Mouse (Mus musculus) forebrain, embryonic 13.5 days (tissue): ENCODE measurements around the gene Nhp2. TPM values are rescaled to one million over a fixed set of nuclear protein-coding genes. Genes with fewer than 3 reads are reported as not detected.
A peak's percentile ranks its signal among the peaks of the same experiment; 100 is the strongest.

Source experiments
- ATAC-seq: fragments of 200-750 bp; cut with Nextera tagmentation; 2 replicates; pipeline ENCODE4 v1.8.0; 2017
- H3K27ac ChIP-seq: fragments of 300-500 bp; sonication (generic); 2 replicates; pipeline ENCODE4 v1.5.1; 2015; ENCODE audit warnings: inconsistent platforms, mild to moderate bottlenecking, moderate library complexity
- H3K27me3 ChIP-seq: fragments of 300-500 bp; sonication (generic); 2 replicates; pipeline ENCODE4 v1.6.1; 2015; ENCODE audit warnings: mild to moderate bottlenecking, inconsistent platforms
- H3K36me3 ChIP-seq: fragments of 300-500 bp; sonication (generic); 2 replicates; pipeline ENCODE4 v1.6.1; 2015; ENCODE audit warnings: mild to moderate bottlenecking, inconsistent platforms; ENCODE audit not compliant: poor library complexity, severe bottlenecking
- H3K4me1 ChIP-seq: fragments of 300-500 bp; sonication (generic); 2 replicates; pipeline ENCODE4 v1.6.1; 2015; ENCODE audit warnings: inconsistent platforms
- H3K4me2 ChIP-seq: fragments of 300-500 bp; sonication (generic); 2 replicates; pipeline ENCODE4 v1.6.1; 2015; ENCODE audit warnings: inconsistent platforms, mild to moderate bottlenecking, moderate library complexity
- H3K4me3 ChIP-seq: fragments of 300-500 bp; sonication (generic); 2 replicates; pipeline ENCODE4 v1.5.1; 2015; ENCODE audit warnings: mild to moderate bottlenecking, inconsistent platforms
- H3K9ac ChIP-seq: fragments of 300-500 bp; sonication (generic); 2 replicates; pipeline ENCODE4 v1.6.1; 2015; ENCODE audit warnings: mild to moderate bottlenecking, inconsistent platforms
- H3K9me3 ChIP-seq: fragments of 300-500 bp; sonication (generic); replicated peaks from 2 replicates; pipeline ENCODE4 v1.6.1; 2016; ENCODE audit warnings: inconsistent platforms
- WGBS: fragments of 180-500 bp; shearing (Covaris S2); methylation state at CpG from one replicate; pipeline ENCODE4 v1.1.7; 2015; 5-methylcytosine and 5-hydroxymethylcytosine counted together
- polyA plus RNA-seq: library from polyadenylated mRNA; unstranded; fragments of >200 nt; fragmentation: Nextera tagmentation; extraction: Ambion mirVana; gene quantifications from 2 replicates; pipeline ENCODE4 v1.2.1, GENCODE M21; 2015

Gene Nhp2
- polyA plus RNA-seq, 1 experiment from 2014 or later, result 123 TPM

DNA sequence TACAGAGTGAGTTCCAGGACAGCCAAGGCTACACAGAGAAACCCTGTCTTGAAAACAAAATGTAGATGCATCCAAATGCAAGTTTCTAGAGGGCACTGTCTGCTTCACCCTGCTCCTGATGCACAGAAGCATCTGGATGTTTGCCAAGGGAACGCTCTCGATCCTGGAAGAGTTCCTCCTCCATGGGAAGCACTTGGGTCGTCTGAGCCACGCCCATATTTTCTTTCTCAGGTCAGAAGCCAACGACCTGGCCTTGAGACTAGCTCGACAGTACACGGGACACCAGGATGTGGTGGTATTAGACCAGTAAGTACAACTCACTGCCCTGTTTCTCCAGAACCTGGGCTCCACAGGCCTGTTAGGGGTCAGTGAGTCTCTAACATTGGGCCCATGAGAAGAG is 28.4 kb upstream of the Nhp2 start:
- H3K4me2 ChIP-seq, result no peak overlapping the region
- H3K27ac ChIP-seq, result no peak overlapping the region
- no peak overlapping the region for H3K4me3 ChIP-seq
- no peaks in the 10 kb centered on the region for H3K27me3 ChIP-seq
- peaks cover 100% of the 10 kb centered on the region for H3K36me3 ChIP-seq
- no peak overlapping the region for H3K9ac ChIP-seq
- 76% methylated on average over 7 of the region's 7 CpGs for WGBS
- no peaks in the 10 kb centered on the region for H3K9me3 ChIP-seq
- H3K4me1 ChIP-seq, result 0 out of 2 replicates have a peak, but pooled peaks cover 3% of the 10 kb centered on the region
- ATAC-seq, result no peak

DNA sequence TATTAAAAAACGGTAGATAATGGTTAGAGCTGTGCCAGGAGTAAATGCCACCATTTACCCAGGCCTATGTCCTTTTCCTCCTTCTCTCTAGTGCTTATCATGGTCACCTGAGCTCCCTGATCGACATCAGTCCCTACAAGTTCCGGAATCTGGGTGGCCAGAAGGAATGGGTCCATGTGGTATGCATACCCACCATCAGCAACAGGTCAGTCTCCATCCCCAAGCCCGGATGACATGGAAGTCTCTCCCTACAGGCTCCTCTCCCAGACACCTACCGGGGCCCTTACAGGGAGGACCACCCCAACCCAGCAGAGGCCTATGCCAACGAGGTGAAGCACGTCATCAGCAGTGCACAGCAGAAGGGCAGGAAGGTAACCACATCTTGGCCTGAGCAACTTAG is 27.6 kb upstream of the Nhp2 start:
- Histone ChIP-seq H3K4me2 (no peak overlapping the region), H3K27me3 (no peaks in the 10 kb centered on the region), H3K9ac (no peak overlapping the region), H3K36me3 (peaks cover 100% of the 10 kb centered on the region), H3K4me3 (no peak overlapping the region), H3K4me1 (no peaks in the 10 kb centered on the region), H3K27ac (no peak overlapping the region), H3K9me3 (no peaks in the 10 kb centered on the region)
- 93% methylated on average over 7 of the region's 7 CpGs for WGBS
- ATAC-seq, result no peak

DNA sequence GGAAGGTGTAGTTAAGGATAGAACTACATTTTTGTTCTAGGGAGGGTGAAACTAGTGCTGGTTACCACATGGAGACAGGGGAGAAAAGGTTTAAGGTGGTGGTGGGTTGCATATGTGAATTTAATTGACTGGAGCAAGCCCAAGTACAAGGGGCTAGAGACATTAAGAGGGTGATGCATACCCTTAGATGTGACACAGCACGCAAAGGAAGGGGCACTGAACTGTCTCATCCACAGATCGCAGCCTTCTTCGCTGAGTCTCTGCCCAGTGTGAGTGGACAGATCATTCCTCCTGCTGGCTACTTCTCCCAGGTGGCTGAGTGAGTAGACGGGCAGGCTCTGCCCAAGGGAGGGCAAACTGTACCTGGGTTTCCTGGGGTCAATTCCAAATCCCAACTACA is 26.2 kb upstream of the Nhp2 start:
- WGBS, result 95% methylated on average over 4 of the region's 4 CpGs
- Histone ChIP-seq H3K4me2 (no peak overlapping the region), H3K9ac (no peak overlapping the region), H3K27ac (no peak overlapping the region), H3K9me3 (no peaks in the 10 kb centered on the region), H3K4me1 (no peaks in the 10 kb centered on the region), H3K36me3 (peaks cover 100% of the 10 kb centered on the region), H3K27me3 (no peaks in the 10 kb centered on the region), H3K4me3 (no peak overlapping the region)
- no peak for ATAC-seq

DNA sequence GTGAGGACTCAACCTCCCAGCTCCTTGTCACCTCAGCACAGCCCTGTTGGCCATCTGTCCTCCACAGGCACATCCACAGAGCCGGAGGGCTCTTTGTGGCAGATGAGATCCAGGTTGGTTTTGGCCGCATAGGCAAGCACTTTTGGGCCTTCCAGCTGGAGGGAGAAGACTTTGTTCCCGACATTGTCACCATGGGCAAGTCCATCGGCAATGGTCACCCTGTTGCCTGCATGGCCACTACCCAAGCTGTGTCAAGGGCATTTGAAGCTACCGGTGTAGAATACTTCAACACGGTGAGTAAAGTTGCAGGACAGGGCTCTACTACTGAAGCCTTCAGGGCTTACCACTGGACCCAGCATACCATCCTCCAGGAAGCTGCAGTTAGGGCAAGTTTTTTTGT is 25.7 kb upstream of the Nhp2 start:
- no peak overlapping the region for H3K4me3 ChIP-seq
- no peaks in the 10 kb centered on the region for H3K4me1 ChIP-seq
- no peaks in the 10 kb centered on the region for H3K27me3 ChIP-seq
- no peak for ATAC-seq
- 91% methylated on average over 6 of the region's 6 CpGs for WGBS
- no peak overlapping the region for H3K4me2 ChIP-seq
- peaks cover 100% of the 10 kb centered on the region for H3K36me3 ChIP-seq
- no peak overlapping the region for H3K27ac ChIP-seq
- no peaks in the 10 kb centered on the region for H3K9me3 ChIP-seq
- no peak overlapping the region for H3K9ac ChIP-seq

DNA sequence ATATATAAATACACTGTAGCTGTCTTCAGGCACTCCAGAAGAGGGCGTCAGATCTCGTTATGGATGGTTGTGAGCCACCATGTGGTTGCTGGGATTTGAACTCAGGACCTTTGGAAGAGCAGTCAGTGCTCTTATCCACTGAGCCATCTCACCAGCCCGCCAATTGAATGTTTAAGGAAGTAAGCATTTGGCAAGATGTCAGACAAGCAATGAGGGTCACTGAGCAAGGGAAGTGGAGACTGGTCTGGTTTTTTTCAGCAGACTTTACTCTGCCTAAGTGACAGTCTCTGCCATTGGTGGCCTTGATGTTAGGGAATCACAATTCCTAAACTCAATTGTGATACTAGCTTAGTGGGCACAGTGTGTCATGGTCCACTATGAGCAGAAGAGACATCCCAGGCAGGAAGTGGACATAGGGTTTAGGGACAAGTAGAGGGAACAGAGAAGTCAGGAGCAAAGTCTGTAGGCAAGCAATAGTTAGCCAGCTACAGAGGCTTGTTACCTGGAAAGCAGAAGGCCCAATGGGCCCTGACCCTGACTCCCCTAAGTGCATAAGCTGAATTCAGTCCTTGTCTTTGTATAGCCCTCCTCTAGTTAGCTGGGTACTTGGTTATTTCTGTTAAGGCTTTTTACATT is 24.7 kb upstream of the Nhp2 start:
- WGBS, result 77% methylated on average over 3 of the region's 3 CpGs
- ATAC-seq, result no peak
- H3K4me3 ChIP-seq, result no peak overlapping the region
- H3K27me3 ChIP-seq, result no peaks in the 10 kb centered on the region
- H3K4me2 ChIP-seq, result no peak overlapping the region
- no peaks in the 10 kb centered on the region for H3K4me1 ChIP-seq
- H3K9ac ChIP-seq, result no peak overlapping the region
- no peaks in the 10 kb centered on the region for H3K9me3 ChIP-seq
- H3K36me3 ChIP-seq, result peaks cover 100% of the 10 kb centered on the region
- no peak overlapping the region for H3K27ac ChIP-seq

DNA sequence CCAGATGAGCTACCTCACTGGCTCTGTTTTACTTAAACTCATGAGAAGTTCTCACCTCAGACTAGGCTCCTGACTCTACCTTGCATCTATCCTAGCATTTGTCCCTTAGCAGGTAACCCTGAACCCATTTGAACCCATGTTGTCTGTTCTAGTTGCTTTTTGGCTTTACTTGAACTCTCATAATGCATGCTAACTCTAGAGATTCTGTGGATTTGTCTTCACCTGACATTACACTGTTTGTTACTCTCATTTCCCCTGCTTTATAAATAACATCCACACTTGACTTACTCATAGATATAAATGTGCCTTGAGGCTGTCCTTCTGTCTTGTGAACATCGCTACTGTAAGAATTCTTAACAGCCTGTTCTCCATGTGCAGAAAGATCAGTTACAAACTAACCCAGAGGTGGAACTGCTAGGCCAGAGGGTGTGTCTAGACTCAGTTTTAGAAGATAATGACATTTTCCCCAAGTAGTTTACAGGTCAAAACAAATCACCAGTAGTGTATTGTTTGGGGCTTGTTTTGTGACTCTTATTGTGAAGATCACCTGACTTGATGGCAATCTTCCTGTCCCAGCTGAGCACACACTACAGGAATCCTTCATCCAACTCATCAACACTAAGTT is 24.0 kb upstream of the Nhp2 start:
- no peak for ATAC-seq
- no peak overlapping the region for H3K9ac ChIP-seq
- H3K4me2 ChIP-seq, result no peak overlapping the region
- H3K9me3 ChIP-seq, result no peaks in the 10 kb centered on the region
- no peak overlapping the region for H3K4me3 ChIP-seq
- peaks cover 100% of the 10 kb centered on the region for H3K36me3 ChIP-seq
- peaks cover 4% of the 10 kb centered on the region; the same call in 1 of the 2 replicates for H3K4me1 ChIP-seq
- H3K27ac ChIP-seq, result no peak overlapping the region
- no peaks in the 10 kb centered on the region for H3K27me3 ChIP-seq
- WGBS, result 96% methylated on average over 1 of the region's 1 CpGs

DNA sequence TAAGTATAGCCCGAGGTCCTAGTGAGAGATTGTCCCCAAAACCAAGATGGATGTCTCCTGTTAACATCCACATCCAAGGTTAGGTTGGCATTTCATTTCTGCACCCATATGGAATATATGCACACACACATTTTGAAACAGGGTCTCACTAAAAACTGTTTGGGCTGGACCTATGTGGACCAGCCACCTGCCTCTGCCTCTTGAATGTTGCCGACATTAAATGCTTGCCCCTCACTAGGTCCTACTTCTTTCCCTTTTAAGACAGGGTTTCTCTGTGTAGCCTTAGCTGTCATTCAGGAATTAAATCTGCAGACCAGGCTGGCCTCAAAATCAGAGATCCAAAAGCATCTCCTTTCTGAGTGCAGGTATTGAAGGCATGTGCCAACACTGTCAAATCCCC is 22.0 kb upstream of the Nhp2 start:
- H3K4me1 ChIP-seq, result peaks cover 23% of the 10 kb centered on the region
- H3K27ac ChIP-seq, result no peak overlapping the region
- WGBS, result 76% methylated on average over 2 of the region's 2 CpGs

DNA sequence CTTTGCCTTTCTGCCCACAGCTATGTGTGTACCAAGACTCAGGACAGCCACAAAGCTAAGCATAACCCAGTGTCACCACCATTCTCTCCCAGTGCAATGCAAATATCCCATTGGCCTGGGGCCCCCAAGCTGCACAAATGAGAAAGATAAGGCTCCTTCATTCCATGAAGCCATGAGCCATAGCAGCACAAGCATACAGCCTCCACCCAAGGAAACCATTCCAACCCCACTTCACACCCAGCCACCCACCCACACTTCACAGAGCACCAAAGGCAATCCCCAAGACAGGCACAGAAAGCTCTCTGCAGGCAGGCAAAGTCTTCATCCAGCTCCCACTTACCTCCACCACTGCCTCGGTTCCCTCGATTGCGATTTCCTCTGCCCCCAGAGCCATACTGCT is 17.3 kb upstream of the Nhp2 start:
- no peak for ATAC-seq
- peak overlapping the region; percentile 29 for H3K4me2 ChIP-seq
- H3K27ac ChIP-seq, result 0 out of 2 replicates have a peak overlapping the region, but pooled peaks have one; percentile 10
- peaks cover 52% of the 10 kb centered on the region for H3K4me1 ChIP-seq
- WGBS, result 92% methylated on average over 3 of the region's 3 CpGs
- no peaks in the 10 kb centered on the region for H3K9me3 ChIP-seq
- H3K9ac ChIP-seq, result no peak overlapping the region
- H3K36me3 ChIP-seq, result peaks cover 83% of the 10 kb centered on the region
- H3K27me3 ChIP-seq, result no peaks in the 10 kb centered on the region
- 0 out of 2 replicates have a peak overlapping the region, but pooled peaks have one; percentile 3 for H3K4me3 ChIP-seq

More for the DNA sequence above, 22.0 kb upstream of the Nhp2 start:
- ATAC-seq, result no peak
- Histone ChIP-seq H3K27me3 (no peaks in the 10 kb centered on the region), H3K9me3 (no peaks in the 10 kb centered on the region), H3K36me3 (peaks cover 100% of the 10 kb centered on the region), H3K4me2 (no peak overlapping the region), H3K9ac (no peak overlapping the region), H3K4me3 (no peak overlapping the region)

DNA sequence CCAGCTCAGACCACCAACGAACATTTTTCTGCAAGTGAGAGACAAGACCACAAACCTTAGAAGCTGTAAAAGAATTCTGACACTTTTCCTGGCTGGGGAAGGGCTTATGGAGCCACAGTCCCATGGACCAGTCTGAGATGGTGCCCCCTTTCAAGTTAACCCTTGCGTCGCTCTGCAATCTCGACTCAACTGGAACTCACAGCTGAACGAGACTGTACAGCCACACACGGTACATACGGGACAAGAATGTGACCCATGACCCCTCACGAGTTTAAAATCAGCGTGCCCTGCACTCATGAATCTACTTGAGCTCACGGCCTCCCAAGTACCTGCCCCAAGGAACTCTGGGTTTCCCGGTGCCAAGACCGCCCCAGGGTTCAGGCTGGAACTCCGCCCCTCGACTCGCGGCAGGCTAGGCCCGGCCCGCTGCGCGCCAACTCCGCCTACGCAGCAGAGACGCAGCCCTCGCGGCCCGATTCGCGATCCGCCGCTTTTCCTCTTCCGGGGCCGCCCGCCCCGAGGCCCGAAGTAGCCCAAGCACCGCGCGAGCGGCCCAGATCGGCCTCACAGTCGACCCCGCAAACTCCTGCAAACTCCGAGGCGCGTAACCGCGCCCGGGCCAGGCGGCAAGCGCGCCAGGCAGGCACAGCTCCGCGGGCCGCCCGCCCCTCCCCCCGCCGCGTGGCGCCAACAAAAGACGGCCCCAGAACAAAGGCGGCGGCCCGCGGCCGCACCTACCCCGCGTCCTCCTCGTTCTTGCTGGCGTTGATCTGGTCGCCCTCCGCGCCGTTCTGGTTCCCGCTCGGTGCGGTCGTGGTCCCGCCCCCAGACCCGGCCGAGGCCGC is 13.7 kb upstream of the Nhp2 start:
- Histone ChIP-seq H3K27me3 (no peaks in the 10 kb centered on the region), H3K4me2 (peak overlapping the region; percentile 90), H3K36me3 (peaks cover 47% of the 10 kb centered on the region), H3K27ac (peak overlapping the region; percentile 96), H3K9me3 (no peaks in the 10 kb centered on the region), H3K4me1 (peaks cover 50% of the 10 kb centered on the region), H3K9ac (peak overlapping the region; percentile 100), H3K4me3 (peak overlapping the region; percentile 94)
- under 1% methylated on average over 76 of the region's 81 CpGs for WGBS
- ATAC-seq, result peak; percentile 73

DNA sequence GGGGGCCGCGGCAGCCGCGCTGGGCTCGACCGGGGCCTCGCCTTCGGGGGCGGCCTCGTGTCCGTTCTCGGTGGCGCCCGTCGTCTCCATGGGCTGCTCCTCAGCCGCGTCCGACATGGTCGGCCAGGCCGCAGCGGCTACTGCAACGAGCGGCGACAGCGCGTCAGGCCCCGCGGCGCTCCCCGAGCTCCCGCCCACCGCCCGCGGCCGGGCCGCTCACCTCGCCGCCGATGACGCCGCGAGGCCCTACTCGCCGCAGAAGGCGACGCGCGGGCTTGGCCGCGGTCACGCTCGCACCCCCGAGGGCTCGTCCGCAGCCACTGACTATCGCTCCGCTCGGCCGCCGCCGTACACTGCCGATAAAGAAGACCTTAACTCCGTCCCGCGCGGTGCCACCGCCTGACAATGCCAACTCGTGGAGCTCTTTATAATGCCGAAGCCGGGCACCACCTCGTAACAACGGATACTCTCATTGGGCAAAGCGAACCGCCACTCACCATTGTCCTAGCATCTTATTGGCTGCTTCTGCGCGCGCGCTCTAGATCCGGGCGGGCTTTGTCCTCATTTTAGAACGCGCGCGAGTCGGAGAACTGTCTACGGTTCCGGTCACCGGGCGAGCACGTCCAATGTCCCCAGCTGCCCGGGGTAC is 13.0 kb upstream of the Nhp2 start, which contains the start of gene Hnrnpab:
Gene Hnrnpab, minus strand, starts transcription at position 401 of the 649 bp plus-strand sequence.
- Histone ChIP-seq H3K27me3 (no peaks in the 10 kb centered on the region), H3K36me3 (peaks cover 40% of the 10 kb centered on the region), H3K4me1 (peaks cover 43% of the 10 kb centered on the region), H3K9ac (peak within 1 kb of the TSS; percentile 100), H3K4me2 (peak within 1 kb of the TSS; percentile 90), H3K27ac (peak within 1 kb of the TSS; percentile 96), H3K9me3 (no peaks in the 10 kb centered on the region), H3K4me3 (peak within 1 kb of the TSS; percentile 94)
- under 1% methylated on average over 79 of the region's 91 CpGs for WGBS
- peak; percentile 95 for ATAC-seq

DNA sequence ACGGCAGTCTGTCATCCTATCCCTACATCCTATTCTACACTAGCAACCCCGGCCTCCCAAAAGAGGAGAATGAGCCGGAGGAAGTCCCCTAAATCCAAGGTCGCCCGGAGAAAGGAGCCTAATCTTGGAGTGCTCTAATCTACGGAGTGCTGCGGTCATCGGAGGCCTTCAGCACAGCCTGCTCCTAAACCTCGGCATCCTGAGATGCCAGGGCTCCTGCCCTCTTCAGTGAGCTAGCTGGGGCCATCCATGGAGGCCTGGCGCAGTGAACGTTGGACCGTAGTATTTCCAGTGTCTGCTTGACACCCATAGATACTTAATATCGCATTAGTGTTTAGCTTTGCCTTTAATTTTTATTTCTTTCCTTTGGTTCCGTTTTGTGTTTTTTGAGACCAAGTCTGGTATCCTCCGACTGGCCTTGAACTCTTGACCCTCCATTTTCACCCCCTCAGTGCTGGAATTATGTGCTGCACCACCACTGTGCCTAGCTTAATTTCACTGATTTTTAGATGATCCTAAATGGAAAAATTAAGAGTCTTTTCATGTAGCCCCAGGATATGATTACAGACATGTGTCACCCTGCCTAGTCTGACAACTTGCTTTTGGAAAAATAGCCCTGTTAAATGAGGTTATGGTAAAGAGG is 12.3 kb upstream of the Nhp2 start:
- H3K36me3 ChIP-seq, result peaks cover 33% of the 10 kb centered on the region
- H3K4me1 ChIP-seq, result peaks cover 36% of the 10 kb centered on the region
- no peaks in the 10 kb centered on the region for H3K27me3 ChIP-seq
- peak overlapping the region; percentile 92 for H3K27ac ChIP-seq
- ATAC-seq, result peak; percentile 59; the same call in 1 of the 2 replicates
- H3K4me3 ChIP-seq, result peak overlapping the region; percentile 94
- H3K9ac ChIP-seq, result peak overlapping the region; percentile 100
- H3K4me2 ChIP-seq, result peak overlapping the region; percentile 90
- WGBS, result 12% methylated on average over 15 of the region's 15 CpGs
- no peaks in the 10 kb centered on the region for H3K9me3 ChIP-seq
